Mouse (Mus musculus): ENCODE results near the gene Prkar1a.
"Not testable (repeated sequence)": the region's sequence is repeated elsewhere in the genome, so short reads cannot be mapped to it uniquely, and the experiment has no call there.

Prkar1a gene

GRCm38 (mm10) chr11:109648510-109648909, 695 bp upstream of the Prkar1a start:
- DNase-seq (ENCODE audit: low spot score): no peak

- peak; percentile 80 for DNase-seq (ENCODE audit: low spot score)
These were observed 933 bp downstream of the Prkar1a start for GRCm38 (mm10) chr11:109649975-109650701.

- peak; percentile 97 for DNase-seq (ENCODE audit: low spot score)
These were observed 1.8 kb downstream of the Prkar1a start for GRCm38 (mm10) chr11:109650788-109651565.

- DNase-seq (ENCODE audit: low spot score): no peak
These were observed 2.4 kb downstream of the Prkar1a start for GRCm38 (mm10) chr11:109651566-109652024.

- DNase-seq (ENCODE audit: low spot score): no peak
These were observed 3.3 kb downstream of the Prkar1a start for GRCm38 (mm10) chr11:109652505-109652904.

- DNase-seq (ENCODE audit: low spot score): no peak
These were observed 4.0 kb downstream of the Prkar1a start for GRCm38 (mm10) chr11:109653201-109653600.

GRCm38 (mm10) chr11:109654581-109654980, 5.4 kb downstream of the Prkar1a start:
- no peak for DNase-seq (ENCODE audit: low spot score)

GRCm38 (mm10) chr11:109656232-109656631, 7.0 kb downstream of the Prkar1a start:
- DNase-seq (ENCODE audit: low spot score): no peak

- DNase-seq (ENCODE audit: low spot score): not testable (repeated sequence)
These were observed 11.3 kb downstream of the Prkar1a start for GRCm38 (mm10) chr11:109660526-109660925.

- DNase-seq (ENCODE audit: low spot score): no peak
These were observed 15.1 kb downstream of the Prkar1a start for GRCm38 (mm10) chr11:109664293-109664692.

- DNase-seq (ENCODE audit: low spot score): no peak
These were observed 16.2 kb downstream of the Prkar1a start for GRCm38 (mm10) chr11:109665424-109665823.

- no peak for DNase-seq (ENCODE audit: low spot score)
These were observed 17.2 kb downstream of the Prkar1a start for GRCm38 (mm10) chr11:109666411-109666810.

- no peak for DNase-seq (ENCODE audit: low spot score)
These were observed 18.2 kb downstream of the Prkar1a start for GRCm38 (mm10) chr11:109667371-109667770.

GRCm38 (mm10) chr11:109668115-109668725, 19.0 kb downstream of the Prkar1a start:
- no peak for DNase-seq (ENCODE audit: low spot score)

GRCm38 (mm10) chr11:109669149-109669708, 20.0 kb downstream of the Prkar1a start:
- no peak for DNase-seq (ENCODE audit: low spot score)

- peak; percentile 78 for DNase-seq (ENCODE audit: low spot score)
These were observed 21.1 kb downstream of the Prkar1a start for GRCm38 (mm10) chr11:109670026-109670916.

- DNase-seq (ENCODE audit: low spot score): no peak
These were observed 22.2 kb downstream of the Prkar1a start for GRCm38 (mm10) chr11:109671136-109672020.

GRCm38 (mm10) chr11:109672021-109672324, 22.8 kb downstream of the Prkar1a start:
- no peak for DNase-seq (ENCODE audit: low spot score)

- DNase-seq (ENCODE audit: low spot score): no peak
These were observed 23.2 kb downstream of the Prkar1a start for GRCm38 (mm10) chr11:109672396-109672795.

Data from retina, embryonic 14.5 days (tissue).